Mouse (Mus musculus) ES-Bruce4 (cell line): Measurements from ENCODE around the gene Dbndd2. TPM values are rescaled to one million over a fixed set of nuclear protein-coding genes. Genes with fewer than 3 reads are reported as not detected.

Source experiments
- H3K27ac ChIP-seq: 2 replicates; pipeline ENCODE4 v1.5.1; 2012; ENCODE audit warnings: low read length, inconsistent platforms; ENCODE audit not compliant: insufficient read depth
- H3K27me3 ChIP-seq: 2 replicates; pipeline ENCODE4 v1.6.1; 2012; ENCODE audit warnings: mild to moderate bottlenecking, low read length, inconsistent platforms; ENCODE audit not compliant: control insufficient read depth, poor library complexity, insufficient read depth, severe bottlenecking
- H3K36me3 ChIP-seq: 2 replicates; pipeline ENCODE4 v1.6.1; 2012; ENCODE audit warnings: inconsistent platforms, mild to moderate bottlenecking, low read length, moderate library complexity; ENCODE audit not compliant: control insufficient read depth, poor library complexity, insufficient read depth, severe bottlenecking
- H3K4me1 ChIP-seq: one replicate; pipeline ENCODE4 v1.8.1; 2011; ENCODE audit warnings: low read length; ENCODE audit not compliant: control insufficient read depth, insufficient read depth
- H3K4me3 ChIP-seq: 2 replicates; pipeline ENCODE4 v1.5.1; 2011; ENCODE audit warnings: low read depth, mild to moderate bottlenecking, low read length
- H3K9ac ChIP-seq: 2 replicates; pipeline ENCODE4 v1.6.1; 2012; ENCODE audit warnings: low read depth, mild to moderate bottlenecking, inconsistent platforms; ENCODE audit not compliant: poor library complexity, severe bottlenecking
- H3K9me3 ChIP-seq: replicated peaks from 2 replicates; pipeline ENCODE4 v1.6.1; 2012; ENCODE audit warnings: mild to moderate bottlenecking, low read length, inconsistent platforms; ENCODE audit not compliant: control insufficient read depth, poor library complexity, insufficient read depth, severe bottlenecking
- CTCF ChIP-seq: IDR thresholded peaks from one replicate; pipeline ENCODE4 v1.8.1; 2011; ENCODE audit warnings: low read depth, low read length
- EP300 ChIP-seq: IDR thresholded peaks from 2 replicates; pipeline ENCODE4 v1.6.1; 2011; ENCODE audit warnings: low read depth, low read length; ENCODE audit not compliant: insufficient read depth
- POLR2A ChIP-seq: IDR thresholded peaks from one replicate; pipeline ENCODE4 v1.8.1; 2011; ENCODE audit warnings: low read length; ENCODE audit not compliant: insufficient read depth
- polyA plus RNA-seq: library from polyadenylated mRNA; stranded (reverse); fragments of >200 nt; gene quantifications from 2 replicates; pipeline ENCODE4 v1.2.4, GENCODE M21; 2011; ENCODE audit warnings: low read depth; ENCODE audit not compliant: missing spikeins, insufficient read depth, insufficient read length

Gene Dbndd2
- polyA plus RNA-seq, 1 experiment: 7.1 TPM

DNA sequence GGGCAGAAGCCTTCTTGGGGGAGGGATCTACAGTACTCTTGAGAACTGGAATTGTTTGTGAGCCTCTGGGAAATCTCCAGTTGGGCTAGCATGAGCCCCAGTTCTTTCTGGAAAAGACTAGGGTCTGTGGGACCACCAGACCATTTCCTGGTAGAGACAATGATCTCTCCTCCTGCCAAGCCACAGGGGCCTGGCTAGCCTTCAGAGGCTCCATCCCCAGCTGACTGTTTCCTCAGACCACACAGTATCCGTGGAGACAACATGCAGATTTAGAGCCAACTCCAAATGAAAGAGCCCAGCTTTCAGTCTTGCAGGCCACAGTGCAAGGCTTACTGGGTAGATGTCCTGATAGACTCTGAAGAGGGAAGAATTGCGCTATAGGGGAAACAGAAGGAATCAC lies 8.2 kb downstream of the Dbndd2 start:
- Histone ChIP-seq H3K27me3 (no peaks in the 10 kb centered on the region), H3K4me1 (no peaks in the 10 kb centered on the region), H3K36me3 (no peaks in the 10 kb centered on the region), H3K9me3 (no peaks in the 10 kb centered on the region), H3K9ac (no peak overlapping the region), H3K4me3 (no peak overlapping the region), H3K27ac (no peak overlapping the region)
- TF ChIP-seq EP300 (no peak), POLR2A (no peak)

DNA sequence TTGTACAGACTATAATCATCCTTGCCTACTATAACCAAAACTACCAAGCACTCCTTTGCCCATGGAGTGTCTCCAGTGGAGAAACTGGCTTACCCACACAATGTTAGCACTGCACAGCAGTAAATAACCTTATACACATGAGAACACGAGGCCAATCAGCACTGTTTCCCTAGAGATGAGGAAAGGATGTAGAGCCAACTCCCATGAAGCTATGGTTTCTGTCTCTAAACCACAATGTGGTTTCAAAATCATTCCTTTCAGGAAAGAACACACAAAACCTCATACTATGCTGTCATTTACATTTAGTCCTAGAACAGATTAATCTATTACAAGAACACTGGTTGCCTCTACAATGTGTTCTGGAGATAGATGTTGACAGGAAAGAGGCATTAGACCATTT lies 10.4 kb downstream of the Dbndd2 start:
- Histone ChIP-seq H3K9me3 (no peaks in the 10 kb centered on the region), H3K27me3 (no peaks in the 10 kb centered on the region), H3K9ac (no peak overlapping the region), H3K36me3 (no peaks in the 10 kb centered on the region), H3K27ac (no peak overlapping the region), H3K4me1 (no peaks in the 10 kb centered on the region), H3K4me3 (no peak overlapping the region)
- TF ChIP-seq POLR2A (no peak), EP300 (no peak), CTCF (no peak)

DNA sequence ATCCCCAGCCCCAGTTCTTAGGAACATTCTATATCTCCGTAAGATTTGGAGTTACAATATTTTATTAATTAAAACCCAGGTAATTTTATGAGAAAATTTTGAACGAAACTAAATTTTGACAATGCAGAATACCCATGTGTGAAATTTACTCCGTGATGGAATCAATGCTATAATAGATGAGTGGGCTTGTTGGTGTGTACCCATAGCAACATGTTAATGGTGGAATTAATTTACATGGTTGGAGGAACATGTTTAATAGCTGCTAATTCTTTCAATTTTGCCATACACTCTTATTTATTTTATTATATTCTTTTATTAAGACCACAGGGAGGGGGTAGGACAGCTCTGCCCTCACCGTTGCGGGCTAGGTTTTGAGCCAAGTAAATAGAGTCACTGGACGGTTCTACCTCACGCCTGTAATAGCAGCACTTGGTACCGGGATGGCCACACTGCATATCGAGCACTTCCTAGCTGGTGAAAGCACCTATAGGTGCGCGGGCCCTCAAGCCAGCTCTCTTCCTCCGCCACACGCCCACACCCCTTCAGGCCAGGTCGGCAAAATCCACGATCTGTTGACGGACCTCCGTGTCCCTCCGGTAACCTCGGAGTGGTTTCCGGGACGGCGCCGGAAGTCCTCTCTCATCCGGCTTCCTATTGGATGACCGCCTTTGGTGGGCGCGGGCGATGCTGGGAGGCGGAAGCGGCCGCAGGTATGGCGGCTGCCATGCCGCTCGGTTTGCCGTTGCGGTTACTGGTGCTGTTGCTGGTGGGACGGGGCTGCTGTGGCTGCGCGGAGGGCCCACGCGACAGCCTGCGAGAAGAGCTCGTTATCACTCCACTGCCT lies 11.2 kb downstream of the Dbndd2 start, which contains the start of gene Pigt:
Pigt (plus strand) TSS at position 674 of the 844 bp plus-strand sequence.
- Histone ChIP-seq H3K4me1 (no peaks in the 10 kb centered on the region), H3K9me3 (no peaks in the 10 kb centered on the region), H3K36me3 (no peaks in the 10 kb centered on the region), H3K9ac (peak within 1 kb of the TSS; percentile 59), H3K4me3 (peak within 1 kb of the TSS; percentile 94), H3K27me3 (no peaks in the 10 kb centered on the region), H3K27ac (no peak within 1 kb of the TSS)
- TF ChIP-seq POLR2A (peak; percentile 61), CTCF (no peak), EP300 (no peak)

- H3K4me1 ChIP-seq: no peaks in the 10 kb centered on the region
- no peak overlapping the region for H3K27ac ChIP-seq
- peak overlapping the region; percentile 94 for H3K4me3 ChIP-seq
- H3K9ac ChIP-seq: peak overlapping the region; percentile 59
- no peak for TF ChIP-seq CTCF
- TF ChIP-seq EP300: no peak
- TF ChIP-seq POLR2A: no peak
- H3K27me3 ChIP-seq: no peaks in the 10 kb centered on the region
- H3K36me3 ChIP-seq: peaks cover 5% of the 10 kb centered on the region; the same call in 1 of the 2 replicates
- H3K9me3 ChIP-seq: no peaks in the 10 kb centered on the region
These were observed 11.9 kb downstream of the Dbndd2 start for GRCm38 (mm10) chr2:164497691-164498268.

GRCm38 (mm10) chr2:164499317-164499716 lies 13.4 kb downstream of the Dbndd2 start:
- Histone ChIP-seq H3K4me3 (no peak overlapping the region), H3K9me3 (no peaks in the 10 kb centered on the region), H3K36me3 (peaks cover 11% of the 10 kb centered on the region), H3K27ac (no peak overlapping the region), H3K27me3 (no peaks in the 10 kb centered on the region), H3K9ac (no peak overlapping the region), H3K4me1 (no peaks in the 10 kb centered on the region)
- TF ChIP-seq CTCF: peak; percentile 45
- TF ChIP-seq POLR2A: no peak

DNA sequence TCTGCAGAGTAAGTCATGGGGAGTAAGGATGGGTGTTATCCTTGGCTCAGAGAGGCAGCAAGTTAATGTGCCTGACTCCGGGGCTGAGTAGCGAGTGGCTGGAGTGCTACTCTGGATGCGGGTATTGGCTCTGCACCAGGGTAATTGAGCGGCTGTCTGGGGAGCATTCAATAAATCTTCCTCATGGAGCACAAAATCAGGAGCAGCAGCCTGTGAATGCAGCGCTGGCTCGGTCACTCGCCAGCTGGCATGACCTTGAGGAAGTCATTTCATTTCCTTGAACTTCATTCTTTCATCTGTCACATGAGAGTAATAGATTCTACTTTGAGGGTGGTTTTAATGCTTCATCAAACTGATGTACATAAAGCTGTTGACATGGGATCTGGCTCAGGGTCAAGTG lies 14.6 kb downstream of the Dbndd2 start:
- no peak overlapping the region for H3K4me3 ChIP-seq
- no peak for TF ChIP-seq EP300
- TF ChIP-seq POLR2A: no peak
- TF ChIP-seq CTCF: no peak
- no peak overlapping the region for H3K27ac ChIP-seq
- no peaks in the 10 kb centered on the region for H3K4me1 ChIP-seq
- no peak overlapping the region for H3K9ac ChIP-seq
- H3K36me3 ChIP-seq: peaks cover 11% of the 10 kb centered on the region
- H3K9me3 ChIP-seq: no peaks in the 10 kb centered on the region
- no peaks in the 10 kb centered on the region for H3K27me3 ChIP-seq
